Mouse (Mus musculus) embryo, embryonic 10.5 days (tissue): Measurements from ENCODE around the gene Nhsl1.
"Not testable (repeated sequence)": the region's sequence is repeated elsewhere in the genome, so short reads cannot be mapped to it uniquely, and the experiment has no call there.

Experiments
- DNase-seq: peaks from one replicate; pipeline ENCODE4 v3.0.0-alpha.2; 2015; ENCODE audit warnings: low spot score

Nhsl1 gene

GRCm38 (mm10) chr10:18530161-18530560, 211.4 kb downstream of the Nhsl1 start:
- no peak for DNase-seq

- DNase-seq, result no peak
These were observed 213.5 kb downstream of the Nhsl1 start for GRCm38 (mm10) chr10:18532293-18532692.

GRCm38 (mm10) chr10:18536889-18537288, 218.1 kb downstream of the Nhsl1 start:
- no peak for DNase-seq

GRCm38 (mm10) chr10:18545309-18545708, 226.5 kb downstream of the Nhsl1 start:
- DNase-seq, result peak; percentile 49

GRCm38 (mm10) chr10:18545813-18546235, 227.0 kb downstream of the Nhsl1 start, which contains the start of gene Hebp2:
TSS of gene Hebp2 (minus strand) at chr10:18546076.
- peak; percentile 92 for DNase-seq

GRCm38 (mm10) chr10:18547381-18547780, 228.6 kb downstream of the Nhsl1 start:
- no peak for DNase-seq

GRCm38 (mm10) chr10:18549321-18550216, 230.8 kb downstream of the Nhsl1 start:
- DNase-seq, result peak; percentile 72

- not testable (repeated sequence) for DNase-seq
These were observed 240.3 kb downstream of the Nhsl1 start for GRCm38 (mm10) chr10:18559076-18559475.

GRCm38 (mm10) chr10:18561445-18561844, 242.7 kb downstream of the Nhsl1 start:
- no peak for DNase-seq

- peak; percentile 73 for DNase-seq
These were observed 244.2 kb downstream of the Nhsl1 start for GRCm38 (mm10) chr10:18562940-18563339.

- DNase-seq, result no peak
These were observed 253.8 kb downstream of the Nhsl1 start for GRCm38 (mm10) chr10:18572581-18572980.
